Mouse (Mus musculus) CD4-positive, CD25-positive, alpha-beta regulatory T cell, adult 9 weeks (primary cell): Measurements from ENCODE around the gene Ccdc69. TPM values are rescaled to one million over a fixed set of nuclear protein-coding genes. Genes with fewer than 3 reads are reported as not detected.

Source experiments
- polyA plus RNA-seq: library from polyadenylated mRNA; unstranded; fragments of 100-300 nt; shearing (Covaris generic); gene quantifications from one replicate; pipeline ENCODE4 v1.2.1, GENCODE M21; 2017

Gene Ccdc69
- 69.1 TPM for polyA plus RNA-seq

GRCm38 (mm10) chr11:55077331-55078231 lies at the start of gene Ccdc69:
Gene Ccdc69 (minus strand): TSS chr11:55078131.

GRCm38 (mm10) chr11:55097463-55098188 lies 19.7 kb upstream of the Ccdc69 start, which contains the start of gene Gm2a:
Gene Gm2a (plus strand): TSS chr11:55098115.

GRCm38 (mm10) chr11:55033040-55033660 lies 44.8 kb downstream of the Ccdc69 start, which contains the start of gene Anxa6:
Gene Anxa6 (minus strand): TSS chr11:55033445.

Other genes starting within 250 kb of the Ccdc69 start
- gene Lyrm7, start 217.2 kb downstream of the Ccdc69 start, polyA plus RNA-seq, result 6.7 TPM
- 366 TPM for gene Hint1, start 211.7 kb downstream of the Ccdc69 start, polyA plus RNA-seq
- 1.5 TPM for gene Gpx3, start 175.7 kb downstream of the Ccdc69 start, polyA plus RNA-seq
- gene Tnip1, start 115.2 kb downstream of the Ccdc69 start, polyA plus RNA-seq, result 172 TPM
- 554 TPM for gene Anxa6, start 44.7 kb downstream of the Ccdc69 start, polyA plus RNA-seq
- gene Gm2a, start 20.0 kb upstream of the Ccdc69 start, polyA plus RNA-seq, result 104 TPM
- 0.46 TPM for gene Slc36a3, start 73.6 kb upstream of the Ccdc69 start, polyA plus RNA-seq
- gene Slc36a2, start 106.9 kb upstream of the Ccdc69 start, polyA plus RNA-seq, result not detected
- 2.3 TPM for gene Slc36a1, start 126.2 kb upstream of the Ccdc69 start, polyA plus RNA-seq